Mouse (Mus musculus) bone marrow, adult 2 months (tissue): ENCODE measurements at regions not wholly inside any gene's neighbourhood (a gene's known extent, or its start where the extent isn't known, plus 50 kb on each side); places are given as distances from the start of the nearest gene placed in this dataset.

Experiments used
- H3K27ac ChIP-seq: fragments of 200-500 bp; 2 replicates; pipeline ENCODE4 v1.5.1; 2012; ENCODE audit warnings: low read depth, mild to moderate bottlenecking, control low read depth, inconsistent platforms, low read length; ENCODE audit not compliant: control insufficient read depth, poor library complexity, insufficient read depth
- H3K4me1 ChIP-seq: fragments of 200-500 bp; 2 replicates; pipeline ENCODE4 v1.6.1; 2011; ENCODE audit warnings: low read length; ENCODE audit not compliant: control insufficient read depth, insufficient read depth
- H3K4me3 ChIP-seq: fragments of 200-500 bp; replicated peaks from 2 replicates; pipeline ENCODE3; 2011; ENCODE audit warnings: mild to moderate bottlenecking, low read depth, low read length, control low read depth; ENCODE audit not compliant: control insufficient read depth
- CTCF ChIP-seq: fragments of 200-500 bp; IDR thresholded peaks from 2 replicates; pipeline ENCODE4 v1.5.1; 2011; ENCODE audit warnings: low read length, control low read depth; ENCODE audit not compliant: control insufficient read depth, insufficient read depth
- POLR2A ChIP-seq: fragments of 200-500 bp; IDR thresholded peaks from 2 replicates; pipeline ENCODE4 v1.6.1; 2011; ENCODE audit warnings: low read depth, mild to moderate bottlenecking, control low read depth, low read length, borderline replicate concordance; ENCODE audit not compliant: control insufficient read depth
- WGBS: fragments of 180-500 bp; shearing (Covaris S2); methylation state at CpG from one replicate; pipeline ENCODE4 v1.1.7; 2018; 5-methylcytosine and 5-hydroxymethylcytosine counted together

- WGBS, result 66% methylated on average over 10 of the region's 10 CpGs
- TF ChIP-seq CTCF, result no peak
- TF ChIP-seq POLR2A, result no peak
- Histone ChIP-seq H3K4me3 (no peak overlapping the region), H3K27ac (no peak overlapping the region), H3K4me1 (no peaks in the 10 kb centered on the region)
These were observed 716.4 kb upstream of the 4930444P10Rik start for GRCm38 (mm10) chr1:16809370-16810150.

- TF ChIP-seq POLR2A (no peak), CTCF (peak; percentile 73)
- no peak overlapping the region for H3K27ac ChIP-seq
- H3K4me1 ChIP-seq, result no peaks in the 10 kb centered on the region; the same call in 1 of the 2 replicates
- H3K4me3 ChIP-seq, result no peak overlapping the region
- WGBS, result 53% methylated on average over 6 of the region's 6 CpGs
These were observed 705.2 kb upstream of the 4930444P10Rik start for GRCm38 (mm10) chr1:16798292-16798691.

- H3K4me3 ChIP-seq, result no peak overlapping the region
- 88% methylated on average over 1 of the region's 1 CpGs for WGBS
- H3K27ac ChIP-seq, result no peak overlapping the region
- no peaks in the 10 kb centered on the region; the same call in 1 of the 2 replicates for H3K4me1 ChIP-seq
- TF ChIP-seq CTCF, result no peak
- TF ChIP-seq POLR2A, result no peak
These were observed 703.3 kb upstream of the 4930444P10Rik start for GRCm38 (mm10) chr1:16796449-16796848.

GRCm38 (mm10) chr1:16790733-16791309 is 697.7 kb upstream of the 4930444P10Rik start:
- TF ChIP-seq POLR2A (no peak), CTCF (no peak)
- Histone ChIP-seq H3K4me3 (no peak overlapping the region), H3K4me1 (no peaks in the 10 kb centered on the region), H3K27ac (no peak overlapping the region)
- WGBS, result 78% methylated on average over 4 of the region's 4 CpGs

GRCm38 (mm10) chr1:16779791-16780190 is 686.7 kb upstream of the 4930444P10Rik start:
- WGBS, result 75% methylated on average over 1 of the region's 1 CpGs
- Histone ChIP-seq H3K4me3 (no peak overlapping the region), H3K27ac (no peak overlapping the region), H3K4me1 (no peaks in the 10 kb centered on the region)
- TF ChIP-seq CTCF, result no peak
- TF ChIP-seq POLR2A, result no peak

- TF ChIP-seq POLR2A (no peak), CTCF (no peak)
- H3K27ac ChIP-seq, result no peak overlapping the region
These were observed 667.8 kb upstream of the 4930444P10Rik start for GRCm38 (mm10) chr1:16760951-16761350.

More at GRCm38 (mm10) chr1:16760951-16761350, 667.8 kb upstream of the 4930444P10Rik start:
- Histone ChIP-seq H3K4me1 (0 out of 2 replicates have a peak, but pooled peaks cover 2% of the 10 kb centered on the region), H3K4me3 (no peak overlapping the region)
- 84% methylated on average over 1 of the region's 1 CpGs for WGBS
